Mouse (Mus musculus) intestine, embryonic 15.5 days (tissue): Measurements from ENCODE around the gene Hoxb5. TPM values are rescaled to one million over a fixed set of nuclear protein-coding genes. Genes with fewer than 3 reads are reported as not detected.

Experiments used
- ATAC-seq: fragments of 200-750 bp; cut with Nextera tagmentation; 2 replicates; pipeline ENCODE4 v1.8.0; 2017; ENCODE audit warnings: moderate TSS enrichment, moderate library complexity
- H3K27ac ChIP-seq: fragments of 300-500 bp; sonication (generic); 2 replicates; pipeline ENCODE4 v1.5.1; 2015; ENCODE audit warnings: mild to moderate bottlenecking, inconsistent platforms
- H3K27me3 ChIP-seq: fragments of 300-500 bp; sonication (generic); replicated peaks from 2 replicates; pipeline ENCODE4 v1.6.1; 2015; ENCODE audit warnings: inconsistent platforms
- H3K36me3 ChIP-seq: fragments of 300-500 bp; sonication (generic); 2 replicates; pipeline ENCODE4 v1.6.1; 2015; ENCODE audit warnings: inconsistent platforms
- H3K4me1 ChIP-seq: fragments of 300-500 bp; sonication (generic); replicated peaks from 2 replicates; pipeline ENCODE4 v1.6.1; 2015; ENCODE audit warnings: inconsistent platforms
- H3K4me2 ChIP-seq: fragments of 300-500 bp; sonication (generic); replicated peaks from 2 replicates; pipeline ENCODE4 v1.6.1; 2015; ENCODE audit warnings: mild to moderate bottlenecking, inconsistent platforms
- H3K4me3 ChIP-seq: fragments of 300-500 bp; sonication (generic); replicated peaks from 2 replicates; pipeline ENCODE4 v1.5.1; 2015; ENCODE audit warnings: inconsistent platforms
- H3K9ac ChIP-seq: fragments of 300-500 bp; sonication (generic); 2 replicates; pipeline ENCODE4 v1.6.1; 2015; ENCODE audit warnings: inconsistent platforms
- H3K9me3 ChIP-seq: fragments of 300-500 bp; sonication (generic); 2 replicates; pipeline ENCODE4 v1.6.1; 2016; ENCODE audit warnings: inconsistent platforms
- WGBS: fragments of 180-500 bp; shearing (Covaris S2); methylation state at CpG from one replicate; pipeline ENCODE4 v1.1.7; 2015; 5-methylcytosine and 5-hydroxymethylcytosine counted together
- polyA plus RNA-seq: library from polyadenylated mRNA; unstranded; fragments of >200 nt; fragmentation: Nextera tagmentation; extraction: Ambion mirVana; gene quantifications from 2 replicates; pipeline ENCODE4 v1.2.1, GENCODE M21; 2015

Gene Hoxb5
- polyA plus RNA-seq, 1 experiment from 2014 or later: 31.3 TPM

GRCm38 (mm10) chr11:96284774-96285734, 18.1 kb upstream of the Hoxb5 start:
- Histone ChIP-seq H3K27ac (peak overlapping the region; percentile 91), H3K4me2 (peak overlapping the region; percentile 81), H3K36me3 (no peaks in the 10 kb centered on the region), H3K9me3 (no peaks in the 10 kb centered on the region), H3K27me3 (peaks cover 49% of the 10 kb centered on the region), H3K4me1 (peaks cover 17% of the 10 kb centered on the region), H3K4me3 (peak overlapping the region; percentile 54), H3K9ac (peak overlapping the region; percentile 64)
- ATAC-seq: peak; percentile 83
- 1% methylated on average over 37 of the region's 37 CpGs for WGBS

- peak within 1 kb of the TSS; percentile 74 for H3K9ac ChIP-seq
- no peaks in the 10 kb centered on the region for H3K9me3 ChIP-seq
- peak within 1 kb of the TSS; percentile 81 for H3K4me2 ChIP-seq
- H3K36me3 ChIP-seq: no peaks in the 10 kb centered on the region
- ATAC-seq: no peak; the same call in 1 of the 2 replicates
- H3K27me3 ChIP-seq: peaks cover 48% of the 10 kb centered on the region
- WGBS: under 1% methylated on average over 43 of the region's 43 CpGs
- H3K27ac ChIP-seq: peak within 1 kb of the TSS; percentile 91
- H3K4me3 ChIP-seq: peak within 1 kb of the TSS; percentile 54
- H3K4me1 ChIP-seq: peaks cover 17% of the 10 kb centered on the region
Measured at GRCm38 (mm10) chr11:96285771-96286738, 17.1 kb upstream of the Hoxb5 start, which contains the start of gene Hoxb7. Gene Hoxb7 (plus strand): TSS chr11:96286623.

DNA sequence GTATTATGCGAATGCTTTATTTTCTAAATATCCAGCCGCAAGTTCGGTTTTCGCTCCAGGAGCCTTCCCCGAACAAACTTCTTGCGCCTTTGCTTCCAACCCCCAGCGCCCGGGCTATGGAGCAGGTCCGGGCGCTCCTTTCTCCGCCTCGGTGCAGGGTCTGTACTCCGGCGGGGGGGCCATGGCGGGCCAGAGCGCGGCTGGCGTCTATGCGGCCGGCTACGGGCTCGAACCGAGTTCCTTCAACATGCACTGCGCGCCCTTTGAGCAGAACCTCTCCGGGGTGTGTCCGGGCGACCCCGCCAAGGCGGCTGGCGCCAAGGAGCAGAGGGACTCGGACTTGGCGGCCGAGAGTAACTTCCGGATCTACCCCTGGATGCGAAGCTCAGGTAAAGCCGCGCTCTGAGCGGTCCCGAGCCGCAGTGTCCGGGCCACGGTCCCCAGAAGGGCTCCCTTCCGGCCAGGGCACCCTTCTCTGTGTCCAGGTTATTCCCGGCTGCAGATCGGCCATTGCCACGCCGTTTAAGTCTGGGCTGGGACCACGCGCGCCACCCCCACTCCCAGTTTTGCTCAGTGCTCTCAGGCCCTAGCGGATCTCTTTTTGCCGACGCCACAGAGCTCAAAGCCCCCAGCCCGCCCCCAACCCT, 16.3 kb upstream of the Hoxb5 start:
- Histone ChIP-seq H3K36me3 (no peaks in the 10 kb centered on the region), H3K27me3 (peaks cover 46% of the 10 kb centered on the region), H3K4me3 (peak overlapping the region; percentile 54), H3K9me3 (no peaks in the 10 kb centered on the region), H3K9ac (peak overlapping the region; percentile 74), H3K27ac (peak overlapping the region; percentile 91), H3K4me2 (peak overlapping the region; percentile 81), H3K4me1 (peaks cover 17% of the 10 kb centered on the region)
- WGBS: 1% methylated on average over 55 of the region's 55 CpGs
- no peak for ATAC-seq

- 7% methylated on average over 9 of the region's 9 CpGs for WGBS
- peaks cover 50% of the 10 kb centered on the region for H3K27me3 ChIP-seq
Measured at GRCm38 (mm10) chr11:96287411-96287810, 15.7 kb upstream of the Hoxb5 start.

DNA sequence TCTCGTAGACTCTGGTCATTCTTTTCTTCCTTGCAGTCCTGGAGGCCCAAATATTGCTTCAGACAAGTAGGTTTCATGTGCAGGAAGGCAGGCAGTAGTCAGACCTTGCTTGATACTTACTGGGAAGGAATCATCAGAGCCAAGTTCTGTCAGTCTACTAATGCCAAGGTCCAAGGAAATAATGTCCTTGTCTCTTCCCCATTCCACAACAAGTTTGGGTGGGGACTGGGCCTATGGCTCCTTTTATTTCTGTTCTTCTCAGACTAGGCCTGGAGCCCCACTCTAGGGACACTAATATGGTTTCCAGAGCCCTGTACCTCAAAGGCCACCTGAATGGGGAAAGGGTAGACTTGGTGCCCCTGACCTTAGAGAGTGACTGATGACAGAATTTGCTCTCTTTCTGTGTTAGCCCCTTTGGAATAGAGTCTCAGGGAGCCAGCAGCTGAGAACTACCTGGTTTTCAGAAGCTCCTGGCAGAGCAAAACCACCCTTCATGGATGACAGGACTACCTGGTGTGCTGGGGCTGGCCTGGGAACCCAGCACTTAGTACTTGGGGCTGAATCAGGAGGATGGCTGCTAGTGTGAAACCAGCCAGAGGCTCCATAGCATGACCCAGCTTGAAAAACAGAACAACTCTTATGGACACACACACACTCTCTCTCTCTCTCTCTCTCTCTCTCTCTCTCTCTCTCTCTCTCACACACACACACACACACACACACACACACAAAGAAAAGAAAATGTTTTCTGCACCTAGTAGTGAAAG, 14.5 kb upstream of the Hoxb5 start:
- H3K36me3 ChIP-seq: no peaks in the 10 kb centered on the region
- H3K4me3 ChIP-seq: no peak overlapping the region
- H3K27me3 ChIP-seq: peaks cover 55% of the 10 kb centered on the region
- WGBS: 46% methylated on average over 1 of the region's 1 CpGs
- no peaks in the 10 kb centered on the region for H3K9me3 ChIP-seq
- H3K9ac ChIP-seq: no peak overlapping the region
- H3K4me1 ChIP-seq: peaks cover 10% of the 10 kb centered on the region; the same call in 1 of the 2 replicates
- no peak overlapping the region for H3K4me2 ChIP-seq
- no peak overlapping the region for H3K27ac ChIP-seq
- ATAC-seq: no peak

More at GRCm38 (mm10) chr11:96287411-96287810, 15.7 kb upstream of the Hoxb5 start:
- H3K4me3 ChIP-seq: peak overlapping the region; percentile 54
- peak overlapping the region; percentile 81 for H3K4me2 ChIP-seq
- no peaks in the 10 kb centered on the region for H3K36me3 ChIP-seq
- H3K9me3 ChIP-seq: no peaks in the 10 kb centered on the region
- peak overlapping the region; percentile 91; the same call in 1 of the 2 replicates for H3K27ac ChIP-seq
- H3K9ac ChIP-seq: peak overlapping the region; percentile 74
- no peak for ATAC-seq
- H3K4me1 ChIP-seq: peaks cover 17% of the 10 kb centered on the region

- Histone ChIP-seq H3K27ac (no peak overlapping the region), H3K36me3 (no peaks in the 10 kb centered on the region), H3K4me1 (peaks cover 10% of the 10 kb centered on the region; the same call in 1 of the 2 replicates), H3K27me3 (peaks cover 58% of the 10 kb centered on the region), H3K9me3 (no peaks in the 10 kb centered on the region), H3K4me3 (no peak overlapping the region), H3K9ac (no peak overlapping the region), H3K4me2 (no peak overlapping the region)
- WGBS: 39% methylated on average over 21 of the region's 21 CpGs
- ATAC-seq: no peak
Measured at GRCm38 (mm10) chr11:96289293-96289692, 13.8 kb upstream of the Hoxb5 start.

DNA sequence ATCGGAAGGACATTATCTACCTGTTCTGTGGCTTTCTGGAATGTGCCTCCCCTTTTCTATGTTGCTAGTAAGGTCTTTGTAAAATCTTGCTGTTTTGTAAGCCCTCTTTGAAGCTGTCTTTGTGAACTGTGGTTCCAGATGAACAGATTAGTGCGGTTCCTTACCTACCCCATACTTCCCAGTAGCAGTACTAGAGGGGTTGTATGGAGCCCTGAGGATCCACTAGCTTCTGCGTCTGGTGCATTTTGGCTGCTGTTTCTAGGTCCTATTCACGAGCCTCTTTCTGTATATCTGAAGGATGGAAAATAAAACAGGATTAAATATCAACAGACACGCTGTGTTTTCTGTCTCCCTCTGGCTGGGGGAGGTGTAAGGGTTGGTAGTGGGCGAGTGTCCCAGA, 13.3 kb upstream of the Hoxb5 start:
- Histone ChIP-seq H3K9me3 (no peaks in the 10 kb centered on the region), H3K36me3 (no peaks in the 10 kb centered on the region), H3K4me1 (peaks cover 13% of the 10 kb centered on the region; the same call in 1 of the 2 replicates), H3K27ac (no peak overlapping the region), H3K9ac (no peak overlapping the region), H3K4me2 (no peak overlapping the region), H3K27me3 (peaks cover 59% of the 10 kb centered on the region), H3K4me3 (no peak overlapping the region)
- WGBS: 47% methylated on average over 6 of the region's 6 CpGs
- no peak for ATAC-seq

DNA sequence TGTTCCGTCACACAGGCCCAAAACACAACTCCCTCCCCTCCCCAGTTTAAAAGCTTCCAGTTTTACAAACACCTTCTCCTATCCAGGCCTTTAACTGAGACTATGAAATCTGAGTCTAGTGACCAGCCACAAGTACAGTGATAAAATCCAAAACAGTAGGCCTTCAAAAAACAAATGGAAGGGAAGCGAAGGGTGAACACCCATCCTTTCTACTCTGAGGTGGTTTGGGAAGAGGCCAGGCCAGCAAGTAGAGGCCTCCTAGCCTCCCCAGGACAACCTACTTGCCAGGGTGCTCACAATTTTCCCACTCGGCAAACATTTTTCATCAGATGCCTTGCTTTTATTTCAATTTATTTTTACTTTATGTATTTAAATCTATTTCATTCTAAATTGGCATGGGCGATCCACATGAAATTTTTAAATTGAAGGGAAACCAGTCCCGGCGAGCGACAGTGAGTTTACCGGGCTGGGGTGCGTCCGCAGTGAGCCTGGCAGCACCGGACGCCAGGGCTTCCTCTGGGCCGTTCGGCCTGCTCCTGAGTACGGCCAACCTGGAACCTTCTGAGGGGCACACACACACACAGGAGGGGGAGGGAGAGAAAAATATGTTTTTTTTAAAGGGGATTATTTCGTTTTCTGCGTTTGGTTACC, 12.3 kb upstream of the Hoxb5 start:
- H3K4me3 ChIP-seq: no peak overlapping the region
- H3K36me3 ChIP-seq: no peaks in the 10 kb centered on the region
- peaks cover 63% of the 10 kb centered on the region for H3K27me3 ChIP-seq
- no peak for ATAC-seq
- peak overlapping the region; percentile 7; the same call in 1 of the 2 replicates for H3K27ac ChIP-seq
- H3K4me1 ChIP-seq: peaks cover 21% of the 10 kb centered on the region
- H3K4me2 ChIP-seq: 0 out of 2 replicates have a peak overlapping the region, but pooled peaks have one; percentile 1
- H3K9ac ChIP-seq: no peak overlapping the region
- H3K9me3 ChIP-seq: no peaks in the 10 kb centered on the region
- 36% methylated on average over 17 of the region's 17 CpGs for whole genome bisulfite sequencing

DNA sequence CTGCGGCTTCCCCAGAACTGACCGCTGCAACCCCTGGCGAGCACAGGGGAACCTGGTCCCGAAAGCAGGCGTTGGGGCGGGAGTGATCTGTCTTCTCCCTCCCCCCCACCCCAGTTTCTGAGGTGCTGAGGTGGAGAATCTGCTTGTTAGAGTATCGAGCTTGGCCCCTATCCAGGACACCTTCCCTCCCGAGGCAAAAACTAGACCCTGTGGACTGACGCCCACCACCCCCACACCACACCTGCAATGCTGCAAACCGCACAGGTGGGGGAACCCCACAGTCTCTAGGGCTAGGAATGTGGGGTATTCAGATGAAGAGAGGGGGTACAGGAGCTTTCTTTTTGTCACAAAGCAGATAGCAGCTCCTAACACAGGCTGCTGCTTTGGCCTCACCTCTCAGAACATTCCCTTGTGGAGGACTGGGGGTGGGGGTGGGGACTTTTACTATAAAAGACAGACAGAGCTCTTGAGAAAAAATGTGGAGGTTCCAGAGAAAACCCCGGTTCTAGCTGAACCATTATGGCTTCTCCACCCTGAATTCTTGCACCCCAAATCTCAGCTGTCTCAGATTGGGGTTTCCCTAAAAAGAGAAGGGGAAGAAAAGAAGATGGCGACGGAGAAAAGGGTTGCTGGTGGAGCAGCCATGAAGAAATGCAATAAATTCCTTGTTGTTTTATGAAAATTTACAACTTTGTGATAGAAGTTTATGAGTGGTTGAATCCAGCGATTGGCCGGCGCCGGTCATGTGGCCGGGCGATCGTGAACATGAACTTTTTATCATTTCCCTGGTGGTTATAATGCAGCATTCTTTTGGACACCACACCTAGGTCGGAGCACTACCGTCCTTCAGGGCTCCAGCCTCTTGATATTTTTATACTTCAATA, 11.2 kb upstream of the Hoxb5 start, which contains the start of gene Hoxb6:
Hoxb6 (plus strand) TSS at position 796 of the 884 bp plus-strand sequence.
- H3K4me2 ChIP-seq: peak within 1 kb of the TSS; percentile 74
- H3K4me1 ChIP-seq: peaks cover 24% of the 10 kb centered on the region
- peak; percentile 41; the same call in 1 of the 2 replicates for ATAC-seq
- 11% methylated on average over 22 of the region's 22 CpGs for WGBS
- peak within 1 kb of the TSS; percentile 85 for H3K27ac ChIP-seq
- no peaks in the 10 kb centered on the region for H3K36me3 ChIP-seq
- H3K27me3 ChIP-seq: peaks cover 69% of the 10 kb centered on the region
- H3K9me3 ChIP-seq: no peaks in the 10 kb centered on the region
- peak within 1 kb of the TSS; percentile 51 for H3K4me3 ChIP-seq
- peak within 1 kb of the TSS; percentile 59 for H3K9ac ChIP-seq
